In the genomic region with DNA sequence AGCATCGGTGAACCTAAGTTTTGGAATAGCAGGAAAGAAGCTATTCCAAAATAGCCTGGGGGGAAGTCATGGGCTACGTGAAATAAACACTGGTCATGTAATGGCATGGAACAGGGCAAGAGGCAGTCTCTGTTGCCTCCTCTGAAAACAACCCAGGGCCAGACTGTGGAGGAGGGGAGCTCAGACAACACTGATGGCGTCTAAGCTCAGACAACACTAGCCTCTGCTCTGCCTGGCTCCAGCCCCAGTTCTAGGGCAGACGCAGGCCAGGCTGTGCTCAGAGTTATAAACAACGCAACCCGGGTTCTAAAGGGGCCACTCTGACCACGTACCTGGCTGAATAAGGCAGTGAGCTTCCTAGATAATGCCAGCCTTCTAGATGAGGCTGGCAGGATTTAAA, we compare ENCODE assay signal across 11 mouse cellular contexts. TPM values are rescaled to one million over a fixed set of nuclear protein-coding genes. Genes with fewer than 3 reads are reported as not detected.
DNase-seq lines count a peak whose midpoint lies in the region; ATAC-seq lines count a peak whose summit lies in the region.
"Had no signal": no experiment of that assay in that cellular context is flagged by ENCODE, and none has a peak within 500 bp of the region (broad histone marks: within the 10 kb centered on the region; RNA-seq: fewer than 3 reads in every experiment).

No protein-coding gene starts in this region.

- no peak overlapping the region for H3K4me3 ChIP-seq in hindbrain, embryonic 13.5 days
- H3K4me3 ChIP-seq in hindbrain, embryonic 12.5 days = no peak overlapping the region
- H3K4me3 ChIP-seq in embryonic facial prominence, embryonic 10.5 days = no peak overlapping the region
- no peak overlapping the region for H3K4me3 ChIP-seq in heart, embryonic 15.5 days
- no peak overlapping the region for H3K4me3 ChIP-seq in lung, embryonic 15.5 days

- peaks cover 68% of the 10 kb centered on the region for H3K4me1 ChIP-seq in hindbrain, embryonic 13.5 days (replicated peaks)
- H3K4me1 ChIP-seq in hindbrain, embryonic 12.5 days = peaks cover 27% of the 10 kb centered on the region
- H3K4me1 ChIP-seq in embryonic facial prominence, embryonic 10.5 days = peaks cover 51% of the 10 kb centered on the region
- peaks cover 62% of the 10 kb centered on the region for H3K4me1 ChIP-seq in heart, embryonic 15.5 days (replicated peaks)
- H3K4me1 ChIP-seq in lung, embryonic 15.5 days = peaks cover 42% of the 10 kb centered on the region

- no peak for ATAC-seq in hindbrain, embryonic 13.5 days (ENCODE audit: low FRiP score)
- ATAC-seq in hindbrain, embryonic 12.5 days (ENCODE audit: low FRiP score) = no peak
- ATAC-seq in heart, embryonic 15.5 days (replicated peaks; ENCODE audit: insufficient number of reproducible peaks, insufficient read depth, low FRiP score, low read depth) = peak; percentile 30; the same call in 1 of the 2 replicates
- peak; percentile 71; the same call in 1 of the 2 replicates for ATAC-seq in lung, embryonic 15.5 days (ENCODE audit: borderline replicate concordance, extremely low read depth, low FRiP score, low TSS enrichment)
- ATAC-seq in frontal cortex, adult (ENCODE audit: low TSS enrichment) = no peak

- no peak overlapping the region for H3K4me2 ChIP-seq in hindbrain, embryonic 13.5 days
- no peak overlapping the region for H3K4me2 ChIP-seq in hindbrain, embryonic 12.5 days (replicated peaks)
- H3K4me2 ChIP-seq in heart, embryonic 15.5 days = no peak overlapping the region
- peak overlapping the region; percentile 11; the same call in 1 of the 2 replicates for H3K4me2 ChIP-seq in lung, embryonic 15.5 days

- no peak overlapping the region for H3K9ac ChIP-seq in hindbrain, embryonic 13.5 days
- no peak overlapping the region for H3K9ac ChIP-seq in hindbrain, embryonic 12.5 days
- no peak overlapping the region for H3K9ac ChIP-seq in heart, embryonic 15.5 days
- no peak overlapping the region for H3K9ac ChIP-seq in lung, embryonic 15.5 days

- 74% methylated on average over 7 of the region's 7 CpGs for WGBS in hindbrain, embryonic 13.5 days
- WGBS in hindbrain, embryonic 12.5 days = 80% methylated on average over 7 of the region's 7 CpGs
- 64% methylated on average over 7 of the region's 7 CpGs for WGBS in embryonic facial prominence, embryonic 10.5 days
- WGBS in heart, embryonic 15.5 days = 29% methylated on average over 7 of the region's 7 CpGs
- WGBS in lung, embryonic 15.5 days = 37% methylated on average over 7 of the region's 7 CpGs

- no peaks in the 10 kb centered on the region for H3K9me3 ChIP-seq in hindbrain, embryonic 13.5 days
- H3K9me3 ChIP-seq in hindbrain, embryonic 12.5 days (replicated peaks) = no peaks in the 10 kb centered on the region
- no peaks in the 10 kb centered on the region for H3K9me3 ChIP-seq in embryonic facial prominence, embryonic 10.5 days
- no peaks in the 10 kb centered on the region for H3K9me3 ChIP-seq in heart, embryonic 15.5 days (replicated peaks)
- no peaks in the 10 kb centered on the region for H3K9me3 ChIP-seq in lung, embryonic 15.5 days

- peak overlapping the region; percentile 3; the same call in 1 of the 2 replicates for H3K27ac ChIP-seq in hindbrain, embryonic 13.5 days
- no peak overlapping the region for H3K27ac ChIP-seq in hindbrain, embryonic 12.5 days
- H3K27ac ChIP-seq in embryonic facial prominence, embryonic 10.5 days (replicated peaks) = peak overlapping the region; percentile 62
- peak overlapping the region; percentile 60 for H3K27ac ChIP-seq in heart, embryonic 15.5 days
- H3K27ac ChIP-seq in lung, embryonic 15.5 days = peak overlapping the region; percentile 79

- no peak for DNase-seq in embryonic facial prominence, embryonic 10.5 days (ENCODE audit: low spot score)
- DNase-seq in B cell, adult 2 months = no peak
- DNase-seq: spleen, adult 18-20 months; thymus, postnatal 25 days had no signal

- H3K27me3 ChIP-seq in hindbrain, embryonic 13.5 days = no peaks in the 10 kb centered on the region
- H3K27me3 ChIP-seq in hindbrain, embryonic 12.5 days = no peaks in the 10 kb centered on the region
- no peaks in the 10 kb centered on the region for H3K27me3 ChIP-seq in embryonic facial prominence, embryonic 10.5 days (replicated peaks; ENCODE audit: low read depth, poor library complexity, severe bottlenecking)
- H3K27me3 ChIP-seq in heart, embryonic 15.5 days = no peaks in the 10 kb centered on the region
- no peaks in the 10 kb centered on the region for H3K27me3 ChIP-seq in lung, embryonic 15.5 days

- H3K36me3 ChIP-seq in hindbrain, embryonic 13.5 days = peaks cover 28% of the 10 kb centered on the region
- H3K36me3 ChIP-seq in hindbrain, embryonic 12.5 days = peaks cover 22% of the 10 kb centered on the region
- peaks cover 47% of the 10 kb centered on the region for H3K36me3 ChIP-seq in embryonic facial prominence, embryonic 10.5 days (replicated peaks)
- H3K36me3 ChIP-seq in heart, embryonic 15.5 days = peaks cover 8% of the 10 kb centered on the region; the same call in 1 of the 2 replicates
- peaks cover 10% of the 10 kb centered on the region for H3K36me3 ChIP-seq in lung, embryonic 15.5 days

RNA-seq across cellular contexts. Expression of a gene that starts 20.0 kb away (rescaled TPM):
- 3.1 and 3.3 TPM in 2 replicates for polyA plus RNA-seq in hindbrain, embryonic 13.5 days (2015; fragmentation: Nextera tagmentation; extraction: Ambion mirVana)
- polyA plus RNA-seq in hindbrain, embryonic 12.5 days (2016; fragmentation: Nextera tagmentation; extraction: Ambion mirVana) = 8.9 and 10.2 TPM in 2 replicates
- polyA plus RNA-seq in embryonic facial prominence, embryonic 10.5 days (2016; fragmentation: Nextera tagmentation; extraction: Ambion mirVana) = 5.9 and 6.5 TPM in 2 replicates
- 2.8 and 4.4 TPM in 2 replicates for polyA plus RNA-seq in heart, embryonic 15.5 days (2015; fragmentation: Nextera tagmentation; extraction: Ambion mirVana)
- 6.2 and 6.9 TPM in 2 replicates for polyA plus RNA-seq in lung, embryonic 15.5 days (2015; fragmentation: Nextera tagmentation; extraction: Ambion mirVana)

RNA-seq across cellular contexts. Expression of a gene that starts 30.5 kb away (rescaled TPM):
- 14.1 and 14.8 TPM in 2 replicates for polyA plus RNA-seq in hindbrain, embryonic 13.5 days (2015; fragmentation: Nextera tagmentation; extraction: Ambion mirVana)
- 23.6 and 27.6 TPM in 2 replicates for polyA plus RNA-seq in hindbrain, embryonic 12.5 days (2016; fragmentation: Nextera tagmentation; extraction: Ambion mirVana)
- polyA plus RNA-seq in embryonic facial prominence, embryonic 10.5 days (2016; fragmentation: Nextera tagmentation; extraction: Ambion mirVana) = 12.0 and 12.4 TPM in 2 replicates
- 14.4 and 20.7 TPM in 2 replicates for polyA plus RNA-seq in heart, embryonic 15.5 days (2015; fragmentation: Nextera tagmentation; extraction: Ambion mirVana)
- 12.6 and 14.8 TPM in 2 replicates for polyA plus RNA-seq in lung, embryonic 15.5 days (2015; fragmentation: Nextera tagmentation; extraction: Ambion mirVana)

RNA-seq across cellular contexts. Expression of a gene that starts 35.5 kb away (rescaled TPM):
- polyA plus RNA-seq in hindbrain, embryonic 13.5 days (2015; fragmentation: Nextera tagmentation; extraction: Ambion mirVana) = 0.36 and 1.0 TPM in 2 replicates
- 0.15 TPM in 1 of 2 replicates, not detected in the other for polyA plus RNA-seq in hindbrain, embryonic 12.5 days (2016; fragmentation: Nextera tagmentation; extraction: Ambion mirVana)
- not detected in 2 replicates for polyA plus RNA-seq in embryonic facial prominence, embryonic 10.5 days (2016; fragmentation: Nextera tagmentation; extraction: Ambion mirVana)
- polyA plus RNA-seq in heart, embryonic 15.5 days (2015; fragmentation: Nextera tagmentation; extraction: Ambion mirVana) = not detected in 2 replicates
- polyA plus RNA-seq in lung, embryonic 15.5 days (2015; fragmentation: Nextera tagmentation; extraction: Ambion mirVana) = not detected in 2 replicates
- polyA plus RNA-seq: large intestine, adult 2 months; neural tube, embryonic 11.5 days had no signal

RNA-seq across cellular contexts. Expression of a gene that starts 56.7 kb away (rescaled TPM):
- polyA plus RNA-seq in hindbrain, embryonic 13.5 days (2015; fragmentation: Nextera tagmentation; extraction: Ambion mirVana) = 171 and 178 TPM in 2 replicates
- polyA plus RNA-seq in hindbrain, embryonic 12.5 days (2016; fragmentation: Nextera tagmentation; extraction: Ambion mirVana) = 164 and 179 TPM in 2 replicates
- 233 and 242 TPM in 2 replicates for polyA plus RNA-seq in embryonic facial prominence, embryonic 10.5 days (2016; fragmentation: Nextera tagmentation; extraction: Ambion mirVana)
- 81.7 and 98.2 TPM in 2 replicates for polyA plus RNA-seq in heart, embryonic 15.5 days (2015; fragmentation: Nextera tagmentation; extraction: Ambion mirVana)
- 180 and 187 TPM in 2 replicates for polyA plus RNA-seq in lung, embryonic 15.5 days (2015; fragmentation: Nextera tagmentation; extraction: Ambion mirVana)

Comparison
In these comparisons a context has a peak if more than half of its experiments do, and no peak if none do; other contexts are left out.
1. ATAC-seq: peak in heart, embryonic 15.5 days (single experiment) and lung, embryonic 15.5 days (single experiment); none in hindbrain, embryonic 13.5 days (single experiment), hindbrain, embryonic 12.5 days (single experiment) and frontal cortex, adult (single experiment).